Mouse (Mus musculus) liver, adult 2 months (tissue): ENCODE measurements around the gene Vav3. TPM values are rescaled to one million over a fixed set of nuclear protein-coding genes. Genes with fewer than 3 reads are reported as not detected.

Experiments
- DNase-seq: peaks from one replicate; pipeline ENCODE4 v3.0.0-alpha.2; 2011; ENCODE audit warnings: low read depth, low spot score; ENCODE audit errors: extremely low read depth
- H3K27ac ChIP-seq: fragments of 200-500 bp; replicated peaks from 2 replicates; pipeline ENCODE4 v1.5.1; 2012; ENCODE audit warnings: low read depth, mild to moderate bottlenecking, control low read depth, inconsistent platforms, low read length; ENCODE audit not compliant: insufficient read depth
- H3K27me3 ChIP-seq: fragments of 200-500 bp; 2 replicates; pipeline ENCODE4 v1.6.1; 2012; ENCODE audit warnings: mild to moderate bottlenecking, moderate library complexity, low read length, inconsistent platforms; ENCODE audit not compliant: control insufficient read depth, insufficient read depth
- H3K36me3 ChIP-seq: fragments of 200-500 bp; 2 replicates; pipeline ENCODE4 v1.6.1; 2012; ENCODE audit warnings: low read length, inconsistent platforms; ENCODE audit not compliant: control insufficient read depth, insufficient read depth
- H3K4me1 ChIP-seq: fragments of 200-500 bp; 2 replicates; pipeline ENCODE4 v1.6.1; 2011; ENCODE audit warnings: low read length; ENCODE audit not compliant: control insufficient read depth, insufficient read depth
- H3K4me3 ChIP-seq: fragments of 200-500 bp; 2 replicates; pipeline ENCODE4 v1.5.1; 2011; ENCODE audit warnings: low read depth, mild to moderate bottlenecking, control low read depth, low read length, moderate library complexity; ENCODE audit not compliant: insufficient read depth
- H3K79me2 ChIP-seq: fragments of 200-500 bp; 2 replicates; pipeline ENCODE4 v1.6.1; 2012; ENCODE audit warnings: inconsistent platforms, mild to moderate bottlenecking, low read length, moderate library complexity; ENCODE audit not compliant: control insufficient read depth, insufficient read depth
- H3K9ac ChIP-seq: fragments of 200-500 bp; 2 replicates; pipeline ENCODE4 v1.6.1; 2012; ENCODE audit warnings: low read depth, mild to moderate bottlenecking, control low read depth, inconsistent platforms, low read length
- CTCF ChIP-seq: fragments of 200-500 bp; IDR thresholded peaks from 2 replicates; pipeline ENCODE4 v1.5.1; 2011; ENCODE audit warnings: low read depth, low read length, control low read depth
- POLR2A ChIP-seq: fragments of 200-500 bp; IDR thresholded peaks from 2 replicates; pipeline ENCODE4 v1.6.1; 2011; ENCODE audit warnings: low read length, control low read depth; ENCODE audit not compliant: insufficient read depth; ENCODE audit errors: extremely low read depth
- WGBS: fragments of 180-500 bp; shearing (Covaris S2); methylation state at CpG from one replicate; pipeline ENCODE4 v1.1.7; 2018; 5-methylcytosine and 5-hydroxymethylcytosine counted together
- polyA plus RNA-seq: library from polyadenylated mRNA; depleted of rRNA; stranded (reverse); fragments of >200 nt; gene quantifications from 2 replicates; pipeline ENCODE4 v1.2.3, GENCODE M21; 2012
- total RNA-seq: library from RNA; depleted of rRNA; stranded (reverse); fragments of >200 nt; gene quantifications from 2 replicates; pipeline ENCODE4 v1.2.3, GENCODE M21; 2014

The Vav3 gene
- total and polyA plus RNA-seq, 2 experiments = 0.29 to 3.0 TPM

GRCm38 (mm10) chr3:109341071-109341480 is 623 bp downstream of the Vav3 start:
- 3% methylated on average over 18 of the region's 18 CpGs for WGBS
- Histone ChIP-seq H3K9ac (peak overlapping the region; percentile 81), H3K79me2 (no peaks in the 10 kb centered on the region), H3K4me3 (peak overlapping the region; percentile 80), H3K27ac (peak overlapping the region; percentile 22), H3K27me3 (peaks cover 3% of the 10 kb centered on the region; the same call in 1 of the 2 replicates), H3K36me3 (no peaks in the 10 kb centered on the region), H3K4me1 (no peaks in the 10 kb centered on the region)
- TF ChIP-seq CTCF (no peak), POLR2A (no peak)
- no peak for DNase-seq

- DNase-seq = peak; percentile 15
- TF ChIP-seq POLR2A = no peak
- H3K79me2 ChIP-seq = no peaks in the 10 kb centered on the region
- peaks cover 3% of the 10 kb centered on the region; the same call in 1 of the 2 replicates for H3K27me3 ChIP-seq
- no peaks in the 10 kb centered on the region for H3K36me3 ChIP-seq
- H3K4me3 ChIP-seq = peak overlapping the region; percentile 80
- H3K27ac ChIP-seq = no peak overlapping the region
- no peak overlapping the region for H3K9ac ChIP-seq
- no peaks in the 10 kb centered on the region for H3K4me1 ChIP-seq
- WGBS = 4% methylated on average over 8 of the region's 8 CpGs
Measured at GRCm38 (mm10) chr3:109341631-109342030, 1.2 kb downstream of the Vav3 start.

GRCm38 (mm10) chr3:109351956-109352684 is 11.7 kb downstream of the Vav3 start:
- Histone ChIP-seq H3K36me3 (no peaks in the 10 kb centered on the region), H3K9ac (no peak overlapping the region), H3K4me1 (no peaks in the 10 kb centered on the region; the same call in 1 of the 2 replicates), H3K79me2 (no peaks in the 10 kb centered on the region), H3K4me3 (no peak overlapping the region), H3K27ac (no peak overlapping the region), H3K27me3 (no peaks in the 10 kb centered on the region)
- DNase-seq = peak; percentile 9
- TF ChIP-seq POLR2A (no peak), CTCF (no peak)
- WGBS = 76% methylated on average over 4 of the region's 4 CpGs

GRCm38 (mm10) chr3:109352690-109353089 is 12.2 kb downstream of the Vav3 start:
- Histone ChIP-seq H3K27me3 (no peaks in the 10 kb centered on the region), H3K4me3 (no peak overlapping the region), H3K27ac (no peak overlapping the region), H3K79me2 (no peaks in the 10 kb centered on the region), H3K36me3 (no peaks in the 10 kb centered on the region), H3K4me1 (no peaks in the 10 kb centered on the region; the same call in 1 of the 2 replicates), H3K9ac (no peak overlapping the region)
- 63% methylated on average over 6 of the region's 6 CpGs for WGBS
- no peak for DNase-seq
- no peak for TF ChIP-seq CTCF
- TF ChIP-seq POLR2A = no peak

GRCm38 (mm10) chr3:109353814-109354213 is 13.4 kb downstream of the Vav3 start:
- Histone ChIP-seq H3K9ac (no peak overlapping the region), H3K4me1 (no peaks in the 10 kb centered on the region; the same call in 1 of the 2 replicates), H3K79me2 (no peaks in the 10 kb centered on the region), H3K36me3 (no peaks in the 10 kb centered on the region), H3K27ac (no peak overlapping the region), H3K27me3 (no peaks in the 10 kb centered on the region), H3K4me3 (no peak overlapping the region)
- TF ChIP-seq POLR2A (no peak), CTCF (no peak)
- DNase-seq = no peak
- WGBS = 83% methylated on average over 5 of the region's 5 CpGs

GRCm38 (mm10) chr3:109355158-109355557 is 14.7 kb downstream of the Vav3 start:
- Histone ChIP-seq H3K79me2 (no peaks in the 10 kb centered on the region), H3K9ac (no peak overlapping the region), H3K27ac (no peak overlapping the region), H3K27me3 (no peaks in the 10 kb centered on the region), H3K4me1 (no peaks in the 10 kb centered on the region), H3K36me3 (no peaks in the 10 kb centered on the region), H3K4me3 (no peak overlapping the region)
- WGBS = 78% methylated on average over 5 of the region's 5 CpGs
- no peak for DNase-seq
- TF ChIP-seq CTCF = no peak
- TF ChIP-seq POLR2A = no peak
